Mouse (Mus musculus) erythroblast, adult 5-6 weeks (primary cell): Measurements from ENCODE around the gene Gm45062. TPM values are rescaled to one million over a fixed set of nuclear protein-coding genes. Genes with fewer than 3 reads are reported as not detected.
"Not testable (repeated sequence)": the region's sequence is repeated elsewhere in the genome, so short reads cannot be mapped to it uniquely, and the experiment has no call there.

Experiments
- ATAC-seq: replicated peaks from 2 replicates; pipeline ENCODE4 v1.8.0; 2016; ENCODE audit warnings: moderate number of reproducible peaks, mild to moderate bottlenecking, moderate TSS enrichment, inconsistent platforms; ENCODE audit not compliant: poor library complexity, low FRiP score, severe bottlenecking
- total RNA-seq, 2 experiments: library from RNA; stranded (forward) in 1 of 2; stranded (reverse) in 1 of 2; fragments of 150-400 nt in 1 of 2; fragments of 200-764, 138-1000 nt in 1 of 2; gene quantifications; 2 replicates each; pipeline versions ENCODE4 v1.2.3 to v1.2.4; 2015 to 2017; ENCODE audit warnings: low replicate concordance in 2 of 2

The Gm45062 gene
- total RNA-seq, 2 experiments from 2014 or later = 2.7 to 4.1 TPM

DNA sequence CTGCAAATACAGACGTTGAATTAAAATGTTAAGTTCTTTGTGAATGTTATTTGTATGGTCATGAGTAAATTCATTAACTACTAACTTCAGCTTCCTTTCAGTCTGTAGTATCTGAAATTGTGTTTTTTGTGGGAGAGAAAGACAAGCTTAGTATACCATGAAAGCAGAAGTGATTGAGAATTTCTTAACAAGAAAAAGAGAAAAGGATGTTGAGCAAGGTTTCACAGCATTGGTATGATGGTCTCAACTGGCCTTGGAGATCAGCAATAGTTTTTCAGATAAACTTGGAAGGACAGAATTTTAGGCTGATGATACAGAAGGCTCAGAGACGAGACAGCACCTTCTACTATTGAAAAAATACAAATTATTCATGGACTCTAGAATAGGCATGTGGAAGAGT is 277.7 kb downstream of the Gm45062 start:
- no peak for ATAC-seq

DNA sequence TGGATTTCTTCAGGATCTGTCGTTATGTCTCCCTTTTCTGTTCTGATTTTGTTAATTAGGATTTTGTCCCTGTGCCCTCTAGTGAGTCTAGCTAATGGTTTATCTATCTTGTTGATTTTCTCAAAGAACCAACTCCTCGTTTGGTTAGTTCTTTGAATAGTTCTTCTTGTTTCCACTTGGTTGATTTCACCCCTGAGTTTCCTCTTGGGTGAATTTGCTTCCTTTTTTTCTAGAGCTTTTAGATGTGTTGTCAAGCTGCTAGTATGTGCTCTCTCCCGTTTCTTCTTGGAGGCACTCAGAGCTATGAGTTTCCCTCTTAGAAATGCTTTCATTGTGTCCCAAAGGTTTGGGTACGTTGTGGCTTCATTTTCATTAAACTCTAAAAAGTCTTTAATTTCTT is 282.3 kb downstream of the Gm45062 start:
- ATAC-seq = not testable (repeated sequence)

DNA sequence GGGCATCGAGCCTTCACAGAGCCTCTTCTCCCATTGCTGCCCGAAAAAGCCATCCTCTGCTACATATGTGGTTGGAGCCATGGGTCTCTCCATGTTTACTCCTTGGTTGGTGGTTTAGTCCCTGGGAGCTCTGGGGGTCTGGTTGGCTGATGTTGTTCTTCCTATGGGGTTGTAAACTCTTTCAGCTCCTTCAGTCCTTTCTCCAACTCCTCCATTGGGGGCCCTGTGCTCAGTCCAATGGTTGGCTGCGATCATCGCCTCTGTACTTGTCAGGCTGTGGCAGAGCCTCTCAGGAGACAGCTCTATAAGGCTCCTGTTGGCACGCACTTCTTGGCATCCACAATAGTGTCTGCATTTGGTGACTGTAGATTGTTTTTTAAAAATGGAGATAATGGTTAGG is 285.6 kb downstream of the Gm45062 start:
- ATAC-seq = no peak

DNA sequence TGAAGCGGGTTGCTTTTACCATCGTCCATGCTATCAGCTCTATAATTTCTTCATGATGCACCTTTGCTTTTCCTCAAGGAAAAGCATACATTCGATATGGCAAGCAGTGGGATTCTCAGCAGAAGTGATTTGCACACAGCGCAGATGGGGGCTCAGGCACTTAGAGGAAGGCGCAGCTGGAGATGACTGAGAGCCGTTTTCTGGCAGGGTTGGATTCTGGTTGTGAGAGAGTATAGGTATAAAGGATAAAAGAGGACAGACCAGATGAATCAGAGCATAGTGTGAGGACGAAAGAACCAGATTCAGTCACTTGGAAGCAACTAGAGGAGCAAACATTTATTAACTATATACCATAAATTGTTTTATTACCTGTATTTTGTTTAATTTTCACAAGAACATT is 286.5 kb downstream of the Gm45062 start:
- ATAC-seq = no peak

DNA sequence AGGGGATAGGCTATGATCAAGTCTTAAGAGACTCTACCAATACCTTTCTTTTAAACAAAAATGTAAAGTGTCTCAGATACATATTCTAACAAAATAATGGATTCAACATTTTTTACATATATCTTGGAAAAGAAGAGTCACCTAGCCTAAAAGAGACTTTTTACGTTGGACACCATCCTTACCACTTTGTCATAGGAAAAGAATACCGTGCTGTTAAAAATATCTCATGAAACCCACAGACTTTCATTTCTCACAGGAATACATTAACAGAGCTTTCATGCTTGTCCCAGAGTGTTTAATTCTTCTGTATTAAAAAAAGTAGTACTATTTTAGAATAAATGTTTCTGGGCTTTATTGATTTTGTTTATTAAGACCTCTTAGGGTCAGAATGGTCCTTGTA is 291.9 kb downstream of the Gm45062 start:
- ATAC-seq = no peak

DNA sequence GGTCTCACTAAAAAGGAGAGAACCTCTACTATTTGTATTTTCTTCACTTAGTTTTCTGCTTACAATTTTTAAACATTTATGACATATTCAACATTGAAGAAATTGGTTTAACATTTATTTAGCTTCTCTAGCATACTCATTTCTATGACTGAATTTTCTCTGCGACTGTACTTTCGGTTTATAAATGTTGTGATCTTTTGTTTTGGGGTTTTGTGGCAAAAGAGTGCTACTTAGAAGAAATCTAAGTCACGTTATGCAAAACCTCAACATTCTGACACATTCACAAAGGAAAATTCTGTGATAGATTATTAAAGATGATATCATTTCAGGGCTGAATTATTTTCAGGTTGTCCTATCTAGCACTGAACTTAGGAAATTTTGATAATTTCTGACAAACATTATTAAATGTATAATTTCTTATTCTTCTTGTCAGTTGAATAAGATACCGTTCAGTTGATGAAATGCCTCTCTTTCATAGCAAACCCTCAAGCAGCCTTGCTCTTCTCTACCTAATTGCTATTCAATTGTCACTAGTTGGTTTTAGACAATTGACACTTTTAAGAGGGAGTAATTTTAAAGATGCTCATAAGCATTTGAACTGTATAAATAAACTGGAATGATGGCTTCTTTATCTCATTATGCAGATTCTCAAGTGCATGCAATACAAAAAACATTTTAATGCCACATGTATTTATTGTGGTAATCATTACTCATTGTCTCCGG is 297.8 kb downstream of the Gm45062 start:
- no peak for ATAC-seq

DNA sequence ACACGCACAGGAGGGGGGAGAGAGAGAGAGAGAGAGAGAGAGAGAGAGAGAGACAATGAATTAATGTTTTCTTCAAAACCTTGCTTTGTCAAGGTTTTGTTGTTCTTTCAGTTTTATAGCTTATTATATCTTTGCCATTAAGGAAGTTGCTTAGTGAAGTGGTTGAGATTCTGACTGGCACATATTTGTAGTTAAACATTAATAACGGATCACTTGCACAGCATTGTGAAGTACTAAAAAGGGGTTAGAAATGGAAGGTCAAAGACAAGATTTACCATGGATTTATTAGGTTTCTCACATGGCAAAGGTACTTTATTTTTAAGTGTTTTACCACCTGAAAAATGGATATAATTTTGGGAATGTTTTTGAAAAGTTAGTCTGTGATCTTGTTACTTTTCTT is 301.4 kb downstream of the Gm45062 start:
- no peak for ATAC-seq

DNA sequence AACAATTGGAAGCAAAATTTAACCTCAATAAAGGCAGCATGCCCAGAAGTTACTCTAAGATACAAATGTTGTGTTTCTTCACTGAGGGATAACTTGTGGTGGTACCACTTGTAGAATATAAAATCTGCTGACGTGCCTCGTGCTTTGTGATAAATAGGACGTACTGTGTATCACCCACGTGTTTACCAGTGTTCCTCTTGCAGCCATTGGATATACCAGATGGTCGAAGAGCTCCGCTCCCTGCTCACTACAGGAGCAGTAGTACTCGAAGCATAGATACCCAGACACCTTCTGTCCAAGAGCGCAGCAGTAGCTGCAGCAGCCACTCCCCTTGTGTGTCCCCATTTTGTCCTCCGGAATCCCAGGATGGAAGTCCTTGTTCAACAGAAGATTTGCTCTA is 323.1 kb downstream of the Gm45062 start:
- no peak for ATAC-seq

DNA sequence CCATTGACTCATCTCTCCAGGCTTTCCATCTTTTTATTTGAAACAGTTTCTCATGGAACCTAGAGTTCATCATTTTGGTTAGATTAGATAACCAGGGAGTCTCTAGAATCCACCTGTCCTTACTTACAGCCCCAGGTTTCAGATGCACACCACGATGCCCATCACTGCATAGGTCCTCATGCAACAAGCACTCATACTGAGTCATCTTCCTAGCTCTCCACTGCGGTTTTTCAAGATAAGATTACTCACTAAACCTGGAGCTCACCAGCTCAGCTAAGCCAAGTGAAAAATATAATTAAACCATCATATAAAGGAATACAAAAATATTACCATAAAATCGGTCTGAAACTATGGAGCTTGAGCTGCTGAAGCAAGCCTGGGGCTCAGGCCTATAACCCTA is 324.6 kb downstream of the Gm45062 start:
- ATAC-seq = no peak

DNA sequence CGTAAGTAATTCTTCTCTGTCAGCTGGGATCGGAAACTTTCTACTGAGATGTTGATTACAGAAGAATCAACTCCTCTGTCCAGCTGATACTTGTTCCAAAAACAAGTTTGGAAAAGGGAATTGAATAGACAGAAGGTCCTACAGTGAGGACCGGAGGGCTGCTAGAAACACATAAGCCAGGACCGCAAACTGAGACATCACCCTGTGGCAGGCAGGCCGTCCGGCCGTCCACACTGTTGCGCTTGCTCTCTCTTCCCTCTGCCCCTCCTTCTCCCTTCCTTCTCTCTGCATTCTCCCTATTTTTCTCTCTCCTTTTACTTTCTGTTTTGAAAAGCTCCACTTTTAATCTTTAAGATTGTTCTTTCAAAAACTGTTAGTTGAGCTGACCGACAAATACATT is 332.4 kb downstream of the Gm45062 start:
- ATAC-seq = no peak

DNA sequence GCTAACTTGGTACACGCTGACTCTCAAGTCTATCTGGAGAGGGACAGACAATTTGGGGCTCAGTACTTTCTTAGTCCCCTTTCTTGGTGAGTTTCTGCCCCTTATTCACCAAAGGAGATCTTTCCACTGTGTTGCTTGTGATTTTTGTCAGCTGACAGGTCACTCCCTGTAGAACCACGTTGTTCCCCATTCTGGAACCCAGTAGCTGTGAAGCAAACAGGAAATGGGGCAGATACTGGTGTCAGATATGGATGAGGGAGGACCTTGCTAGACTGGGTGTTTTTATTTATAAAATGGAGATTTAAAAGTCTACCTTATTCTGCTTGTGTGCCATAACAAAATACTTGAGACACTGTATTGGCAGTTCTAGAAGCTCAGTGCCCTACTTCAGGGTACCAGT is 358.1 kb downstream of the Gm45062 start:
- no peak for ATAC-seq

DNA sequence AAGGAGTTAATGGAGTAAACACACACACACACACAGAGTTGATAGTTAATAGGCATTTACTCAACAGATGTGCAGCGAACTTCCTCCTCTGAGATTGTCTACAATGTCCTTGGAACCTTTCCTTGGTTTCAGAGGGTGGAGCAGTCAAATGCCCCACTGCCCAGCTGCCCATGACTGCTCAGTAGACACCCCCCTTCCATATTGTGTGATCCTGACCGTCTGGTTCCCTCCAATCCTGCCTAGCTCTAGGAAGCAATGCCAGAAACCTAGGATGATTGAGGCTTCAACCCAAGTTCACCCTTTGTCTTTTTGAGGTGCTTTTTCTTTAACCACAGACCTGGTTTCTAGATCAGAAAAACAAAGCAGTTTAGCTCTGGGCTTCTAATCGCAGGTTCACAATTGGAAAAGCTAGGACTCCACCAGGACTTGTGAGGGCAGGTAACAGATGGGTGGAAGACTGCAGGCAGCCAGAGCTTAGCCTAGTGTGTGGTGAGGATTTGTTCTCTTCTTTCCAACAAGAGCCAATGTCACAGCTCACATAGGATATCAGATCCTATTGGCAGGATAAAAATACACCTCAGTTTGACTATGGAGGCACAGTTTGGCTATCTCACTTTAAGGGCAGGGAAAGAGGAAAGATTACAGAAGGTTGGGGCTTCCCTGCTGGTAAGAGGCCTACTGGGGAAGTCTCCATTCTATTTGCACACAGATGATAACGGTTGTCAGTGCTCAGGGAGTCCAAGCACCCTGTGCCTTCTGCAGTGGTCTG is 360.5 kb downstream of the Gm45062 start:
- no peak for ATAC-seq

DNA sequence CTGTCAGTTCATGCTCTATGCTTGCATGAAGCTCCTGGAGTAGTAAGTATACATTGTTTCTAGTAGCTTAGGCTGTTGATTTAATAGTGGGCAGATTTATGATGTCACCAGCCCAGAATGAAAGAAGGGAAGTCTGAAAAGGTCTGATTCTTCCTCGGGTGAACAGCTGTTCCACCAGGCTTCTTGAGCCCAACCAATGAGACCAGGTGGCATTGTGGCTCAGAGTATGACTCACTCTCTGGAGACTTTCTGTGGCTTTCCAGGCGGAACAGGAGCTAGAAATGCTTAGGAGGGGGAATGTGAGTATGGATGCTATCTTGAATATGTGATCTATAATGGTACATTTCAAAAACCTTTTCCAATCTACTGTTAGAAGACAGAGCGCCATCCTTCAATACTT is 363.8 kb downstream of the Gm45062 start:
- ATAC-seq = no peak

DNA sequence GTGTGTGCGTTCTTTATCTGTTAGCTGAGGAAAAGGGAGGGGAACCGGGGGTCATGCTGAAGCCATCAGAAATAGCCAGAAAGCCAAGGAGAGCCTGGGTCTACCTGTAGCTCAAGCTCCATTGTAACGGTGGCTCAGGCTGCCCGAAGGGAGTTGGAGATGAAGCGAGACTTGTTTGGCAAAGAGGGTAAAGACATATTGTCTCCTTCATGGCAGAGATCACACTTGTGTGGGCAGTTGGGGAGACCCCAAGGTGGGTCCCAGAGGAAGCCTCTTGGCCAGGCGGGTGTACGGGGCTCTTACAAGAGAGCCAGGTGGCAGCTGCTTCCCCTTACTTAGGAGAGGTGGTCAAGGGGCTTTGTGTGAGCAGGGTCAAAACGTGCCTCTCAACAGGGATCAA is 369.0 kb downstream of the Gm45062 start:
- no peak for ATAC-seq

DNA sequence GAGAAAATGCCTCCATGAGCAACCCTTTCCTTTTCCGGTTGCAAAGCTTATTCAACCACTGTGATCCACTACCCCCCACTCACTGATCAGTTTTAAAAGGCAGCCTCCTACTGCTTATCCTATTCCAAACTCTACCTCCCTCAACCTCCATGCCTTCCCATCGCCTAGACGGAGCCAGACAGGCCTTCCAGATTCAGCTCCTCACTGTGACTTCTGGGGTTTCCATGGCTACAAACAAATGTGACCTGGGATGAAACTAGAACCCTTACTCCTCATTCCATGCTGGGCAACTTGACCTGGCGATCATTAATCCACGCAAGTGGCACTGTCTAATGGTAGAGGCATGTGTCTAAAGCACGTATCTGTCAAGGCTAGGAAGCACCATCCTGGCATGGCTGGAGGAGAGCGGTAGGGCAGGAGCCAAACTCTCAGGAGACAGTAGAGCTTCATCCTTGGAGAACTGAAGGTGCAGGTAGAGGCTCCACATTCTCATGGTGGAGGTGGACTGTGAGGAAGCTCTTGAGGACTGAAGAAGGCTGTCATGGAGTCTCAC is 369.5 kb downstream of the Gm45062 start:
- ATAC-seq = no peak

DNA sequence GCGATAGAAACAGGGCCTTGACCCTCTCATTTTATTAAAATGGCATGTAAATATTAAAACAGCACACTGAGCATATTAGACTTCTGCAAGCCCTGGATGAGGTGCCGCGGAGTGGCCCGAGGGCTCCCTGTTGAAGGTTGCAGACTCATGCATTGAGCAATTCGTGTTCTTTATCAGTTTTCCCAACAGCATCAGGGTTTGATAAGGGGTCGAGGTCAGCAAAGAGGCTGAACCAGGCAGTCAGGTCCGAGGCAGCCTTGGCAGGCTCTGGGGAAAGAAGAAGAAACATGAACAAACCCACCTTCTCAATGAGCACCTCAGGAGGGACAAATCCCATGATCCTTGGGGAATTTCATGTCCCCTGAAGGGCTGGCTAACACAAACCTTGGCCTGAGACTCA is 371.3 kb downstream of the Gm45062 start:
- ATAC-seq = no peak

DNA sequence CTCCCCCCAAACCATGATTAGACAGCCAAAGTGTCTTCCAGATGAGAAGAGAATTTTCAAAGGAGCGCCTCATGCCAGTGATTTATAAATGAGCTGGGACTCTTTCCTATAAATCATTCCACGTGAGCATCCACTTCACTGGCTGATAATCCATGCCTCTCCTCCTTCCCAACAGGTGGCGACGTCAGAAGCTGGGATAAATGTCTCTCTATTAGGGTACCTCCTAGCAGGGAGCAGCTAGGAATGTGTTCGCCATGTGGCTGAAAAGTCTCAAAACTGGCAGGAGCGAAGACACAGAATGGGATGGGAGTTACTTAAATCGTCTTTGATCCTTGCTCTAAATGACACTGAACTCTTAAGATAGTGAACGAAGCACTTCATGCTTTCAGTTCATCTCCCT is 372.1 kb downstream of the Gm45062 start:
- no peak for ATAC-seq

DNA sequence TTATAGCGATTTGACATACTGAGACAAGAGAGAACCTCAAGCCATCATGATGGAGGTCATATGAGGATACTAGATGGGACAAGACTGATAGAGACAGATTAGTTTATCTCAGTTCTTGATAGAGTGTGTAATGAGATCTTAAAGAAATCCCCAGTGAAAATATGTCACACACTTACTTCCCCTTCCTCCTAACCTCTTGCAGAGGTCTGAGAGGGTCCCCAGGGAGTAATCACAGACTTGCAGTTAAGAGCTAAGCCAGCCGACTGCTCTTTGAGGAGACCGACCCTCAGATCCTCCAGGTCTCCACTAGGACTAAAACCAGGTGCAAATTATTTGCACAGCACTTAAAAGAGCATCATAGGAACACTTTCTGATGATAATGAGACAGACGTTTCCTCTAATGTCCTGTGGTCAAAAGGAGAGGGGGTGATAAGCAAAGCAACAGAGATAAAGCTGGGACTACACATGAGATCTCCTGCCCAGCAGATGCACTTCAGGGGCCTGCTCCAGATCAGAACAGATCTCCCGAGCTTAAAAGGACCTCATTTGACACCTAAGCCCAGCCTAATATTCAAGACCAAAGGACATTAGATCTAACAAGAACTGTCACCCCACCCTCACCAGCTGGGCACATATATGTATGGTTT is 372.9 kb downstream of the Gm45062 start:
- no peak for ATAC-seq

DNA sequence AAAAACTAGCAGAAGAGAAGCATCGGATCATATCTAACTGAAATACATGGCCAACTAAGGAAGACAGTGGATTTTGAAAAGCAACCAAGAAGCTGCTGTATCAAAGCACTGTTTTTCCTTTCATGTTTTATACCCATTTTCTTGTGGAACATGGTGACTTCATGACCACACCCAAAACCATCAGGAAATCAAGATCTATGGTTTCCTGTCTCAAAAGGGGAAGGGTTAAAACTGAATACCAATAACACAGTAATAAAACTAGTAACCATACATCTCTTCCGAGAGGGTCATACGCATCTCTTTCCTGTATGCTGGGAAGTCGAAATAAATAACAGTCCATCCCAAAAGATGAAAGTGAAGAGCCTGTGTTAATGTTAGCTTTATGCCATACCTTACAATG is 373.5 kb downstream of the Gm45062 start:
- ATAC-seq = no peak

DNA sequence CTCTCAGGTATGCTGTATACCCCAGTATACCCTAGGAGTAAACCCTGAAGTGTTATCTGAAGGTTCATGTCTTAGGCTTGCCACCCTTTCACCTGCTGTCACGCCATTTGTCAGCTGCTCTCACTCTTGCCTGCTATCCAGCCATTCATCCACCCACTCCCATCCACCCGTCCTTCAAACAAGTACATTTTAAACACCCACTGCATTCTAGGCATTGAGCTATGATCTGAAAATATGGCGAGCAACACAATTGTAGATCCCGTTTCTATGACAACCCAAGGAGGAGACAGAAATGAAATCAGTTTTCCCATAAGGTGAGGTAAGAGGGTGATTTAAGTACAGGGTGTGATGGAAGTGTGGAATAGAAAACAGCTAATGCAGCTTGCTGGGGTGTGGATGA is 378.9 kb downstream of the Gm45062 start:
- no peak for ATAC-seq

DNA sequence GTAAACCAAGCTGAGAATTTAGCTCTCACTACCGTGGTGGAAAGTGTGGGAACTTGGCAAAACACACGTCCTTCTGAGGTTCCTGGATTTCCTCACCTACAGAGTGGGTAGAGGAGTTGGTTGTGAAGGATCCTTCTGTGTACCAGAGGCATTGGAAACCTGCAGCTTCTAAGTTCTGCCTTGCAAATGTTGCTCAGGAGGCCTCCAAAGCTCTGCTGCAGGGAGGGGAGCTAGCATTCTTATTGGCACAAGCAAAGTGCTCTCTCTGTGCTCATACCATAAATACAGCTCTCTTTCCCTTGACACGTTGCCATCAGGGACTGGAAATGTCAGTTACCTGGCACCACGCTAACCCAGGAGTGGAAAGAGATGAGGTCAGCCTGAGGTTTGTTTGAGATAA is 379.6 kb downstream of the Gm45062 start:
- ATAC-seq = no peak
